Mouse (Mus musculus) limb, embryonic 15.5 days (tissue): Measurements from ENCODE around the gene Ttll1. TPM values are rescaled to one million over a fixed set of nuclear protein-coding genes. Genes with fewer than 3 reads are reported as not detected.

Experiments
- ATAC-seq: fragments of 200-750 bp; cut with Nextera tagmentation; 2 replicates; pipeline ENCODE4 v1.8.0; 2017; ENCODE audit warnings: low read depth, moderate TSS enrichment; ENCODE audit not compliant: insufficient number of reproducible peaks, low FRiP score, low TSS enrichment
- H3K27ac ChIP-seq: fragments of 300-500 bp; sonication (generic); 2 replicates; pipeline ENCODE4 v1.5.1; 2015; ENCODE audit warnings: moderate library complexity, mild to moderate bottlenecking, inconsistent platforms
- H3K27me3 ChIP-seq: fragments of 300-500 bp; sonication (generic); 2 replicates; pipeline ENCODE4 v1.6.1; 2015; ENCODE audit warnings: inconsistent platforms
- H3K36me3 ChIP-seq: fragments of 300-500 bp; sonication (generic); 2 replicates; pipeline ENCODE4 v1.6.1; 2015; ENCODE audit warnings: inconsistent platforms
- H3K4me1 ChIP-seq: fragments of 300-500 bp; sonication (generic); 2 replicates; pipeline ENCODE4 v1.6.1; 2015; ENCODE audit warnings: inconsistent platforms
- H3K4me2 ChIP-seq: fragments of 300-500 bp; sonication (generic); 2 replicates; pipeline ENCODE4 v1.6.1; 2015; ENCODE audit warnings: mild to moderate bottlenecking, inconsistent platforms
- H3K4me3 ChIP-seq: fragments of 300-500 bp; sonication (generic); 2 replicates; pipeline ENCODE4 v1.5.1; 2015; ENCODE audit warnings: mild to moderate bottlenecking, inconsistent platforms
- H3K9ac ChIP-seq: fragments of 300-500 bp; sonication (generic); 2 replicates; pipeline ENCODE4 v1.6.1; 2015; ENCODE audit warnings: inconsistent platforms
- H3K9me3 ChIP-seq: fragments of 300-500 bp; sonication (generic); 2 replicates; pipeline ENCODE4 v1.6.1; 2016; ENCODE audit warnings: inconsistent platforms
- WGBS: fragments of 180-500 bp; shearing (Covaris S2); methylation state at CpG from one replicate; pipeline ENCODE4 v1.1.7; 2015; 5-methylcytosine and 5-hydroxymethylcytosine counted together
- microRNA-seq: library from miRNA; unstranded; fragments of <30 nt; microRNA quantifications from one replicate; pipeline ENCODE4, GENCODE M21; 2016
- polyA plus RNA-seq: library from polyadenylated mRNA; unstranded; fragments of >200 nt; fragmentation: Nextera tagmentation; extraction: Ambion mirVana; gene quantifications from 2 replicates; pipeline ENCODE4 v1.2.1, GENCODE M21; 2015

Ttll1 gene
- polyA plus RNA-seq, 1 experiment from 2014 or later = 19.1 TPM

- Histone ChIP-seq H3K9ac (no peak overlapping the region), H3K9me3 (no peaks in the 10 kb centered on the region), H3K27ac (no peak overlapping the region), H3K36me3 (no peaks in the 10 kb centered on the region), H3K27me3 (no peaks in the 10 kb centered on the region), H3K4me2 (no peak overlapping the region), H3K4me3 (no peak overlapping the region), H3K4me1 (peaks cover 56% of the 10 kb centered on the region)
- no peak for ATAC-seq
- WGBS = 57% methylated on average over 10 of the region's 10 CpGs
Measured at GRCm38 (mm10) chr15:83447791-83448544, 62.7 kb downstream of the Ttll1 start.

- no peaks in the 10 kb centered on the region for H3K36me3 ChIP-seq
- H3K9ac ChIP-seq = no peak overlapping the region
- H3K4me1 ChIP-seq = peaks cover 43% of the 10 kb centered on the region
- H3K27ac ChIP-seq = peak overlapping the region; percentile 70
- no peak overlapping the region for H3K4me2 ChIP-seq
- no peaks in the 10 kb centered on the region for H3K9me3 ChIP-seq
- 0 out of 2 replicates have a peak, but pooled peaks have one; percentile 27 for ATAC-seq
- 73% methylated on average over 2 of the region's 2 CpGs for WGBS
- no peak overlapping the region for H3K4me3 ChIP-seq
- H3K27me3 ChIP-seq = no peaks in the 10 kb centered on the region
Measured at GRCm38 (mm10) chr15:83445908-83446307, 64.8 kb downstream of the Ttll1 start.

GRCm38 (mm10) chr15:83445383-83445782 lies 65.3 kb downstream of the Ttll1 start:
- no peak for ATAC-seq
- no peaks in the 10 kb centered on the region for H3K27me3 ChIP-seq
- H3K36me3 ChIP-seq = no peaks in the 10 kb centered on the region
- 74% methylated on average over 5 of the region's 5 CpGs for WGBS
- H3K4me3 ChIP-seq = no peak overlapping the region
- peaks cover 46% of the 10 kb centered on the region for H3K4me1 ChIP-seq
- H3K4me2 ChIP-seq = no peak overlapping the region
- H3K27ac ChIP-seq = peak overlapping the region; percentile 70
- H3K9ac ChIP-seq = no peak overlapping the region
- no peaks in the 10 kb centered on the region for H3K9me3 ChIP-seq

- Histone ChIP-seq H3K4me1 (peaks cover 46% of the 10 kb centered on the region), H3K36me3 (no peaks in the 10 kb centered on the region), H3K4me3 (no peak overlapping the region), H3K27me3 (no peaks in the 10 kb centered on the region), H3K9ac (no peak overlapping the region), H3K27ac (no peak overlapping the region), H3K9me3 (no peaks in the 10 kb centered on the region), H3K4me2 (no peak overlapping the region)
- ATAC-seq = no peak
- WGBS = 45% methylated on average over 6 of the region's 6 CpGs
Measured at GRCm38 (mm10) chr15:83444425-83444824, 66.3 kb downstream of the Ttll1 start.

GRCm38 (mm10) chr15:83442495-83443037 lies 68.1 kb downstream of the Ttll1 start:
- Histone ChIP-seq H3K36me3 (no peaks in the 10 kb centered on the region), H3K27ac (no peak overlapping the region), H3K9me3 (no peaks in the 10 kb centered on the region), H3K4me1 (peaks cover 33% of the 10 kb centered on the region), H3K4me2 (no peak overlapping the region), H3K27me3 (no peaks in the 10 kb centered on the region), H3K9ac (no peak overlapping the region), H3K4me3 (no peak overlapping the region)
- ATAC-seq = no peak
- WGBS = 89% methylated on average over 4 of the region's 4 CpGs

GRCm38 (mm10) chr15:83440726-83441125 lies 70.0 kb downstream of the Ttll1 start:
- Histone ChIP-seq H3K4me2 (no peak overlapping the region), H3K4me1 (peaks cover 23% of the 10 kb centered on the region), H3K9me3 (no peaks in the 10 kb centered on the region), H3K36me3 (no peaks in the 10 kb centered on the region), H3K9ac (no peak overlapping the region), H3K4me3 (no peak overlapping the region), H3K27ac (no peak overlapping the region), H3K27me3 (no peaks in the 10 kb centered on the region)
- no peak for ATAC-seq
- 56% methylated on average over 5 of the region's 5 CpGs for WGBS

GRCm38 (mm10) chr15:83436541-83436940 lies 74.2 kb downstream of the Ttll1 start:
- no peaks in the 10 kb centered on the region for H3K27me3 ChIP-seq
- no peak overlapping the region for H3K4me3 ChIP-seq
- no peak overlapping the region for H3K4me2 ChIP-seq
- H3K27ac ChIP-seq = no peak overlapping the region
- ATAC-seq = no peak
- H3K9ac ChIP-seq = no peak overlapping the region
- no peaks in the 10 kb centered on the region for H3K36me3 ChIP-seq
- H3K4me1 ChIP-seq = peaks cover 43% of the 10 kb centered on the region
- H3K9me3 ChIP-seq = no peaks in the 10 kb centered on the region
- 87% methylated on average over 9 of the region's 9 CpGs for WGBS

- H3K4me2 ChIP-seq = no peak overlapping the region
- no peak for ATAC-seq
- no peaks in the 10 kb centered on the region for H3K27me3 ChIP-seq
- H3K4me1 ChIP-seq = peaks cover 37% of the 10 kb centered on the region
- H3K9ac ChIP-seq = no peak overlapping the region
- H3K9me3 ChIP-seq = no peaks in the 10 kb centered on the region
- no peak overlapping the region for H3K4me3 ChIP-seq
- no peaks in the 10 kb centered on the region for H3K36me3 ChIP-seq
- H3K27ac ChIP-seq = peak overlapping the region; percentile 47; the same call in 1 of the 2 replicates
- WGBS = 61% methylated on average over 8 of the region's 8 CpGs
Measured at GRCm38 (mm10) chr15:83435324-83436090, 75.2 kb downstream of the Ttll1 start.

GRCm38 (mm10) chr15:83434692-83435091 lies 76.0 kb downstream of the Ttll1 start:
- Histone ChIP-seq H3K27me3 (no peaks in the 10 kb centered on the region), H3K9ac (no peak overlapping the region), H3K36me3 (no peaks in the 10 kb centered on the region), H3K4me2 (no peak overlapping the region), H3K4me1 (peaks cover 38% of the 10 kb centered on the region), H3K27ac (no peak overlapping the region), H3K9me3 (no peaks in the 10 kb centered on the region), H3K4me3 (no peak overlapping the region)
- ATAC-seq = no peak
- 80% methylated on average over 4 of the region's 4 CpGs for WGBS

Small RNA genes within 50 kb of the gene (microRNA-seq; reads per million reads assigned to microRNA genes)
- not detected for gene Gm24575

Other genes starting within 250 kb of the Ttll1 start
- 60.8 and 61.4 TPM in 2 replicates for gene Arfgap3, start 160.6 kb downstream of the Ttll1 start, polyA plus RNA-seq
- gene Pacsin2, start 46.3 kb downstream of the Ttll1 start, polyA plus RNA-seq = 57.2 and 65.8 TPM in 2 replicates
- 4.1 and 5.0 TPM in 2 replicates for gene Bik, start 16.0 kb upstream of the Ttll1 start, polyA plus RNA-seq
- 56.4 and 69.4 TPM in 2 replicates for gene Tspo, start 52.7 kb upstream of the Ttll1 start, polyA plus RNA-seq
- gene Mcat, start 52.9 kb upstream of the Ttll1 start, polyA plus RNA-seq = 28.8 and 31.5 TPM in 2 replicates
- 33.2 and 36.5 TPM in 2 replicates for gene Ttll12, start 84.3 kb upstream of the Ttll1 start, polyA plus RNA-seq
- gene Scube1, start 214.1 kb upstream of the Ttll1 start, polyA plus RNA-seq = 7.1 and 9.7 TPM in 2 replicates